Mouse (Mus musculus): ENCODE measurements around the gene Grik4. TPM values are rescaled to one million over a fixed set of nuclear protein-coding genes. Genes with fewer than 3 reads are reported as not detected.

Grik4 gene
- polyA plus RNA-seq, 1 experiment from 2014 or later = 4.4 TPM

GRCm38 (mm10) chr9:42520587-42521084 is 423.7 kb downstream of the Grik4 start:
- H3K27me3 ChIP-seq = no peaks in the 10 kb centered on the region
- under 1% methylated on average over 36 of the region's 36 CpGs for WGBS
- H3K4me2 ChIP-seq (replicated peaks) = peak overlapping the region; percentile 75
- H3K4me3 ChIP-seq = peak overlapping the region; percentile 40
- H3K27ac ChIP-seq (replicated peaks) = peak overlapping the region; percentile 77
- no peaks in the 10 kb centered on the region for H3K36me3 ChIP-seq
- peak overlapping the region; percentile 43 for H3K9ac ChIP-seq (replicated peaks)
- H3K9me3 ChIP-seq = no peaks in the 10 kb centered on the region
- ATAC-seq (replicated peaks) = peak; percentile 92
- peaks cover 11% of the 10 kb centered on the region for H3K4me1 ChIP-seq

- no peak overlapping the region for H3K4me2 ChIP-seq (replicated peaks)
- 66% methylated on average over 14 of the region's 14 CpGs for whole genome bisulfite sequencing
- no peak for ATAC-seq (replicated peaks)
These were observed 426.1 kb downstream of the Grik4 start for GRCm38 (mm10) chr9:42518163-42518562.

GRCm38 (mm10) chr9:42513159-42513558 is 431.1 kb downstream of the Grik4 start:
- peak; percentile 73 for ATAC-seq (replicated peaks)

More at GRCm38 (mm10) chr9:42518163-42518562, 426.1 kb downstream of the Grik4 start:
- H3K27me3 ChIP-seq = no peaks in the 10 kb centered on the region
- no peak overlapping the region for H3K27ac ChIP-seq (replicated peaks)
- no peaks in the 10 kb centered on the region for H3K36me3 ChIP-seq
- no peak overlapping the region for H3K9ac ChIP-seq (replicated peaks)
- H3K4me3 ChIP-seq = no peak overlapping the region
- peaks cover 21% of the 10 kb centered on the region for H3K4me1 ChIP-seq
- H3K9me3 ChIP-seq = no peaks in the 10 kb centered on the region

GRCm38 (mm10) chr9:42512312-42512711 is 432.0 kb downstream of the Grik4 start:
- Histone ChIP-seq H3K4me2 (replicated peaks) (no peak overlapping the region), H3K27me3 (no peaks in the 10 kb centered on the region), H3K36me3 (no peaks in the 10 kb centered on the region), H3K27ac (replicated peaks) (no peak overlapping the region), H3K4me3 (no peak overlapping the region), H3K4me1 (peaks cover 19% of the 10 kb centered on the region), H3K9ac (replicated peaks) (no peak overlapping the region), H3K9me3 (no peaks in the 10 kb centered on the region)
- WGBS = 76% methylated on average over 4 of the region's 4 CpGs
- no peak for ATAC-seq (replicated peaks)

More at GRCm38 (mm10) chr9:42513159-42513558, 431.1 kb downstream of the Grik4 start:
- no peak overlapping the region for H3K9ac ChIP-seq (replicated peaks)
- H3K4me2 ChIP-seq (replicated peaks) = no peak overlapping the region
- H3K9me3 ChIP-seq = no peaks in the 10 kb centered on the region
- H3K27ac ChIP-seq (replicated peaks) = peak overlapping the region; percentile 44; the same call in 1 of the 2 replicates
- H3K27me3 ChIP-seq = no peaks in the 10 kb centered on the region
- H3K4me3 ChIP-seq = no peak overlapping the region
- peaks cover 19% of the 10 kb centered on the region for H3K4me1 ChIP-seq
- 14% methylated on average over 5 of the region's 5 CpGs for WGBS
- H3K36me3 ChIP-seq = no peaks in the 10 kb centered on the region

- WGBS = 60% methylated on average over 7 of the region's 7 CpGs
- Histone ChIP-seq H3K4me3 (no peak overlapping the region), H3K27ac (replicated peaks) (no peak overlapping the region), H3K27me3 (no peaks in the 10 kb centered on the region), H3K36me3 (no peaks in the 10 kb centered on the region), H3K9ac (replicated peaks) (no peak overlapping the region), H3K4me2 (replicated peaks) (no peak overlapping the region), H3K4me1 (peaks cover 20% of the 10 kb centered on the region), H3K9me3 (no peaks in the 10 kb centered on the region)
- ATAC-seq (replicated peaks) = no peak
These were observed 436.1 kb downstream of the Grik4 start for GRCm38 (mm10) chr9:42508235-42508634.

GRCm38 (mm10) chr9:42507709-42508108 is 436.6 kb downstream of the Grik4 start, which contains the start of gene Tbcel:
Gene Tbcel, minus strand, starts transcription at chr9:42507809.
- H3K9me3 ChIP-seq = no peaks in the 10 kb centered on the region
- H3K27ac ChIP-seq (replicated peaks) = no peak within 1 kb of the TSS
- H3K4me1 ChIP-seq = peaks cover 15% of the 10 kb centered on the region; the same call in 1 of the 2 replicates
- H3K27me3 ChIP-seq = no peaks in the 10 kb centered on the region
- WGBS = 91% methylated on average over 6 of the region's 6 CpGs
- no peak within 1 kb of the TSS for H3K9ac ChIP-seq (replicated peaks)
- no peak within 1 kb of the TSS for H3K4me2 ChIP-seq (replicated peaks)
- no peaks in the 10 kb centered on the region for H3K36me3 ChIP-seq
- no peak for ATAC-seq (replicated peaks)
- no peak within 1 kb of the TSS for H3K4me3 ChIP-seq

GRCm38 (mm10) chr9:42507022-42507421 is 437.3 kb downstream of the Grik4 start:
- Histone ChIP-seq H3K4me1 (peaks cover 10% of the 10 kb centered on the region; the same call in 1 of the 2 replicates), H3K27me3 (no peaks in the 10 kb centered on the region), H3K27ac (replicated peaks) (no peak overlapping the region), H3K4me3 (no peak overlapping the region), H3K9me3 (no peaks in the 10 kb centered on the region), H3K36me3 (no peaks in the 10 kb centered on the region), H3K4me2 (replicated peaks) (no peak overlapping the region), H3K9ac (replicated peaks) (no peak overlapping the region)
- ATAC-seq (replicated peaks) = no peak
- WGBS = 73% methylated on average over 1 of the region's 1 CpGs

GRCm38 (mm10) chr9:42504971-42505510 is 439.3 kb downstream of the Grik4 start:
- Histone ChIP-seq H3K4me2 (replicated peaks) (no peak overlapping the region), H3K4me3 (no peak overlapping the region), H3K27ac (replicated peaks) (no peak overlapping the region), H3K36me3 (no peaks in the 10 kb centered on the region), H3K4me1 (peaks cover 10% of the 10 kb centered on the region; the same call in 1 of the 2 replicates), H3K27me3 (no peaks in the 10 kb centered on the region), H3K9me3 (no peaks in the 10 kb centered on the region), H3K9ac (replicated peaks) (no peak overlapping the region)
- WGBS = 19% methylated on average over 3 of the region's 3 CpGs
- ATAC-seq (replicated peaks) = no peak

GRCm38 (mm10) chr9:42504559-42504958 is 439.7 kb downstream of the Grik4 start:
- WGBS = 37% methylated on average over 11 of the region's 11 CpGs
- H3K27me3 ChIP-seq = no peaks in the 10 kb centered on the region
- no peak overlapping the region for H3K9ac ChIP-seq (replicated peaks)
- H3K27ac ChIP-seq (replicated peaks) = no peak overlapping the region
- ATAC-seq (replicated peaks) = no peak
- H3K36me3 ChIP-seq = no peaks in the 10 kb centered on the region
- peaks cover 10% of the 10 kb centered on the region; the same call in 1 of the 2 replicates for H3K4me1 ChIP-seq
- no peaks in the 10 kb centered on the region for H3K9me3 ChIP-seq
- H3K4me2 ChIP-seq (replicated peaks) = no peak overlapping the region
- H3K4me3 ChIP-seq = no peak overlapping the region

GRCm38 (mm10) chr9:42503709-42504108 is 440.6 kb downstream of the Grik4 start:
- no peak for ATAC-seq (replicated peaks)
- H3K4me3 ChIP-seq = no peak overlapping the region
- H3K4me1 ChIP-seq = peaks cover 10% of the 10 kb centered on the region; the same call in 1 of the 2 replicates
- H3K36me3 ChIP-seq = no peaks in the 10 kb centered on the region
- H3K9me3 ChIP-seq = no peaks in the 10 kb centered on the region
- 81% methylated on average over 4 of the region's 4 CpGs for WGBS
- no peak overlapping the region for H3K27ac ChIP-seq (replicated peaks)
- H3K9ac ChIP-seq (replicated peaks) = no peak overlapping the region
- H3K4me2 ChIP-seq (replicated peaks) = no peak overlapping the region
- H3K27me3 ChIP-seq = no peaks in the 10 kb centered on the region

GRCm38 (mm10) chr9:42496296-42496695 is 448.0 kb downstream of the Grik4 start:
- Histone ChIP-seq H3K36me3 (no peaks in the 10 kb centered on the region), H3K4me1 (peaks cover 7% of the 10 kb centered on the region)

GRCm38 (mm10) chr9:42491780-42492179 is 452.5 kb downstream of the Grik4 start:
- no peak overlapping the region for H3K9ac ChIP-seq (replicated peaks)
- no peak overlapping the region for H3K4me2 ChIP-seq (replicated peaks)
- H3K36me3 ChIP-seq = no peaks in the 10 kb centered on the region
- ATAC-seq (replicated peaks) = no peak; the same call in 1 of the 2 replicates
- H3K9me3 ChIP-seq = no peaks in the 10 kb centered on the region; the same call in 1 of the 2 replicates
- H3K27me3 ChIP-seq = no peaks in the 10 kb centered on the region
- no peak overlapping the region for H3K4me3 ChIP-seq
- WGBS = 68% methylated on average over 9 of the region's 9 CpGs
- peaks cover 17% of the 10 kb centered on the region for H3K4me1 ChIP-seq
- no peak overlapping the region for H3K27ac ChIP-seq (replicated peaks)

More at GRCm38 (mm10) chr9:42496296-42496695, 448.0 kb downstream of the Grik4 start:
- Histone ChIP-seq H3K4me2 (replicated peaks) (no peak overlapping the region), H3K27me3 (no peaks in the 10 kb centered on the region), H3K9me3 (no peaks in the 10 kb centered on the region; the same call in 1 of the 2 replicates), H3K9ac (replicated peaks) (no peak overlapping the region), H3K27ac (replicated peaks) (no peak overlapping the region), H3K4me3 (no peak overlapping the region)
- WGBS = 92% methylated on average over 2 of the region's 2 CpGs
- ATAC-seq (replicated peaks) = no peak
